ENCODE assay signal across 16 mouse cellular contexts in the genomic region with DNA sequence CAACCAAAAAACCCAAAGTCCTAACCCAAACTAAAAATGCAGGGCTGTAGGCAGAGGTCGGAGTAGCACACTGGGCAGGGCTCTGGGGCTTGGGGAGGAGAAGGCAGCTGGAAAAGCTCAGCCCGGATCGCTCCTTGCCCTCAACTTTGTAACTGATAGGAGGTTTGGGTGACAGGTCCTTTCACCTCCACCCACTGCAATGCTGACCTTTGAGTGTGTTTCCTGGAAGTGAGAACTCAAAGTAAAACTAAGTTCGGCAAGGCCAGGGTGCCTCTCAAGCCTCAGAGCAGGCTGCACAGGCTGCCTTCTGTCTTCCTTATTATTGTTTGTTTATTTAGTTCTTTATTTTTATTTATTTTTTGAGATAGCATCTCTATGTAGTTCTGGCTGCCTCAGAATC. TPM values are rescaled to one million over a fixed set of nuclear protein-coding genes. Genes with fewer than 3 reads are reported as not detected.
"Had no signal": no experiment of that assay in that cellular context is flagged by ENCODE, and none has a peak within 500 bp of the region (broad histone marks: within the 10 kb centered on the region; RNA-seq: fewer than 3 reads in every experiment).

No protein-coding gene starts in this region.

- ATAC-seq: liver, postnatal 0 days; midbrain, embryonic 15.5 days had no signal

- H3K36me3 ChIP-seq: limb, embryonic 12.5 days; lung, embryonic 15.5 days; midbrain, embryonic 15.5 days; neural tube, embryonic 12.5 days had no signal

- H3K4me3 ChIP-seq: limb, embryonic 12.5 days; lung, embryonic 15.5 days; midbrain, embryonic 15.5 days; neural tube, embryonic 12.5 days had no signal

- H3K4me1 ChIP-seq: lung, embryonic 15.5 days had no signal

- H3K27ac ChIP-seq: kidney, postnatal 0 days; limb, embryonic 12.5 days; liver, embryonic 13.5 days; lung, embryonic 15.5 days; macrophage; midbrain, embryonic 15.5 days; neural tube, embryonic 12.5 days; stomach, postnatal 0 days had no signal

- DNase-seq: kidney, adult 9 months; layer of hippocampus, adult 9-11 months; liver; liver, embryonic 13.5 days; liver, postnatal 0 days; lung, postnatal 14 days had no signal

- H3K27me3 ChIP-seq: liver, embryonic 13.5 days; lung, embryonic 15.5 days; megakaryocyte, embryonic 14.5 days had no signal

RNA-seq across cellular contexts. Expression of gene Lgals12, which starts 47.0 kb away (rescaled TPM):
- polyA plus RNA-seq: liver, embryonic 13.5 days; liver, postnatal 0 days; macrophage; midbrain, embryonic 11.5 days; neural tube, embryonic 12.5 days had no signal

RNA-seq across cellular contexts. Expression of gene Hrasls5, which starts 52.4 kb away (rescaled TPM):
- polyA plus RNA-seq: limb, embryonic 12.5 days; liver, embryonic 13.5 days; liver, postnatal 0 days; macrophage; midbrain, embryonic 11.5 days; midbrain, embryonic 15.5 days; neural tube, embryonic 12.5 days; urinary bladder, adult 2 months had no signal
